Mouse (Mus musculus): ENCODE data around the gene Smarcd2. TPM values are rescaled to one million over a fixed set of nuclear protein-coding genes. Genes with fewer than 3 reads are reported as not detected.

The Smarcd2 gene
- total and polyA plus RNA-seq, 3 experiments: 94.3 to 116 (median 110) TPM

- TF ChIP-seq ETS1 (conservative IDR thresholded peaks at IDR 0.05; ENCODE audit: low read depth, low read length) (peak; percentile 64; the same call in 1 of the 2 replicates), TCF12 (IDR thresholded peaks at IDR 0.05; ENCODE audit: low read depth, low read length) (peak; percentile 67), NRF1 (IDR thresholded peaks at IDR 0.05; ENCODE audit: low read depth, low read length) (peak; percentile 82), PAX5 (IDR thresholded peaks at IDR 0.05; ENCODE audit: low read length) (no peak), E2F4 (IDR thresholded peaks at IDR 0.05; ENCODE audit: insufficient replicate concordance, low read depth, low read length) (no peak), ZNF384 (IDR thresholded peaks at IDR 0.05; ENCODE audit: low read depth, low read length) (no peak), HCFC1 (IDR thresholded peaks at IDR 0.05; ENCODE audit: low read depth, low read length) (no peak), POLR2A (IDR thresholded peaks at IDR 0.05; ENCODE audit: low read depth, low read length) (peak; percentile 63), JUND (conservative IDR thresholded peaks at IDR 0.05; ENCODE audit: low read depth, low read length) (0 out of 2 replicates have a peak, but pooled peaks have one; percentile 27), MAFK (IDR thresholded peaks at IDR 0.05; ENCODE audit: insufficient replicate concordance, low read length) (no peak)
These were observed 3.7 kb upstream of the Smarcd2 start, which contains the start of gene Tcam1 (continued) for GRCm38 (mm10) chr11:106276454-106276853.

GRCm38 (mm10) chr11:106274971-106275411 is 2.2 kb upstream of the Smarcd2 start:
- DNase-seq (ENCODE audit: extremely low read depth): no peak
- dilution Hi-C loops (cut with MboI; ENCODE audit: extremely low pct_ligation_motif_present, extremely low pct_unique_long_range_greater_than_20kb, low sequenced_read_pairs) (no loop called here), in situ Hi-C loops (cut with MboI; ENCODE audit: low pct_ligation_motif_present, low pct_unique_long_range_greater_than_20kb, low sequenced_read_pairs) (no loop called here)
- Histone ChIP-seq H3K4me2 (ENCODE audit: insufficient read depth, low read depth, poor library complexity, severe bottlenecking) (no peak overlapping the region), H3K9ac (ENCODE audit: insufficient read depth, low read depth) (no peak overlapping the region), H3K36me3 (replicated peaks in 1 of 2; ENCODE audit: control insufficient read depth in 1 of 2, insufficient read depth in 1 of 2, low read length in 1 of 2) (peaks cover 0 to 6% of the 10 kb centered on the region in 2 experiments), H3K27ac (ENCODE audit: insufficient read depth, low read depth) (no peak overlapping the region), H3K27me3 (replicated peaks) (peaks cover 2% of the 10 kb centered on the region), H3K79me2 (replicated peaks; ENCODE audit: control insufficient read depth, extremely low read depth, insufficient read depth, poor library complexity, severe bottlenecking) (peaks cover 22% of the 10 kb centered on the region), H3K4me1 (ENCODE audit: control insufficient read depth in 1 of 2, insufficient read depth in 2 of 2) (peaks cover 15 to 35% of the 10 kb centered on the region in 2 experiments), H3K9me3 (replicated peaks; ENCODE audit: low read length) (no peaks in the 10 kb centered on the region), H3K4me3 (replicated peaks in 1 of 3; ENCODE audit: low read depth in 2 of 3, low read length in 2 of 3, poor library complexity in 1 of 3) (no peak overlapping the region)
- TF ChIP-seq RAD21 (IDR thresholded peaks at IDR 0.05; ENCODE audit: low read depth, low read length) (no peak), MAX (IDR thresholded peaks at IDR 0.05; ENCODE audit: low read length) (no peak), MAZ (IDR thresholded peaks at IDR 0.05; ENCODE audit: low read depth, low read length) (no peak), SIN3A (IDR thresholded peaks at IDR 0.05; ENCODE audit: low read length) (no peak), NELFE (IDR thresholded peaks at IDR 0.05; ENCODE audit: low read depth, low read length) (no peak), BHLHE40 (IDR thresholded peaks at IDR 0.05; ENCODE audit: low read depth, low read length) (no peak), ZNF384 (IDR thresholded peaks at IDR 0.05; ENCODE audit: low read depth, low read length) (no peak), ZC3H11A (IDR thresholded peaks at IDR 0.05; ENCODE audit: low read depth, low read length) (no peak), USF2 (conservative IDR thresholded peaks at IDR 0.05; ENCODE audit: low read depth, low read length) (no peak), PAX5 (IDR thresholded peaks at IDR 0.05; ENCODE audit: low read length) (no peak), JUN (IDR thresholded peaks at IDR 0.05; ENCODE audit: insufficient read depth, low read depth, low read length) (no peak), TBP (conservative IDR thresholded peaks at IDR 0.05; ENCODE audit: low read depth, low read length) (no peak)
